Mouse (Mus musculus): ENCODE measurements around the gene Plscr3.

DNA sequence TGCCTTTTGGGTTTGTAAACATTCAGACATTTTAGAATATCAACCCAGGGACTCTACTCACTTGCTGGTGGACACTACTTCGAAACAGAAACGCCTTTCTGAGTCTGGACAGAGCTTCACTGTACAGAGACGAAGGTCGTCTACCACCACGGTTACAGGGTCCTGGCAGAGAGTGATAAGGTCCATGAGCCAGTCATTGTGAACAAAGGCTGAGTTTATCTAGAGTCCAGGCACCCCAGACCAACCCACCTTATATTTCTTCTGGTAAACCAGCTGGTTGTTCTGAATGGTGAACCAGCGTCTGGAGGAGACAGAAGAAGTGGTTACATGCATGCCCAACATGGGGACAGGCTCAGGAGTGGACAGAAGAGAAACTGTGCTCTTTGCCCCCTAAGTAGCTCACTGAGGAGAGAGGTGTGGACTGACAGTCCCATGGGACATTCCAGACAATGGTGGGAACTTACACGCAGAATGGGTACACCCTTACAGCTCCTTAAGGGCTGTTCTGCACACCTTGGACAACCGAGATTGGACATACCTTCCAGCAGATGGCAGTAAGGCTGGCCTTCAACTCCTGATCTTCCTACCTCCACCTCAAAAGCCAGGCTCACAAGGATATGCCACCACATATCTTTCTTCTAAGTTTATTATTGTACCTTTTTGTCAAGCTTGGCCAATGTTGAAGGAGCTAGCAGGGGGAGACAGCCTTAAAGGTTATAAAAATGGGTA, 40.9 kb downstream of the Plscr3 start:
- no peak for TF ChIP-seq CTCF (IDR thresholded peaks at IDR 0.05; ENCODE audit: extremely low read depth, insufficient read depth, low read length)
- TF ChIP-seq POLR2A (IDR thresholded peaks at IDR 0.05; ENCODE audit: extremely low read depth, insufficient read depth, low read length), result no peak

Data from cortical plate, adult 2 months (tissue).